Mouse (Mus musculus): ENCODE data around the gene Fbxo41. TPM values are rescaled to one million over a fixed set of nuclear protein-coding genes. Genes with fewer than 3 reads are reported as not detected.
A peak's percentile ranks its signal among the peaks of the same experiment; 100 is the strongest.

Gene Fbxo41
- polyA plus RNA-seq, 1 experiment from 2014 or later, result 5.5 TPM

DNA sequence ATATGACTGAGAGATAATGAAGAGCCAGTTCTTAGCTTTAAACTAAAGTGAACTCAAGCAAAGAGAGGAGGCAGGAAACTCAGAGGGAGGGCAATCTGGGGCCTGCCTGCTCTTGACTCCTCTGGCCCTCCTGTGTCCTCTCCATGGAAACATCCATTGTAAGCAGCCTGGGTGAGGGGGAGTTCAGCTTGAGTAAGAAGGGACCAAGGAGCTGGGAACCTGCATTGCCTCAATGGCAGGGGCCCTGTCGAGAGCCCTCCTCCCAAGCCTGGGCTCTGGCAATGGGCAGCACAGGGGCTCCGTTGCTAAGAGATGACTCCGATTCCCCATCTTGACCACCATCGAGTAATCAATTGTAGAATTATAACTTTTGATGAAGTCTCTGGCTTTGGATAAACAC, 14.3 kb downstream of the Fbxo41 start:
- 27% methylated on average over 4 of the region's 4 CpGs for WGBS
- Histone ChIP-seq H3K27ac (no peak overlapping the region), H3K4me3 (no peak overlapping the region), H3K36me3 (peaks cover 3% of the 10 kb centered on the region; the same call in 1 of the 2 replicates), H3K9ac (no peak overlapping the region), H3K4me1 (replicated peaks) (peaks cover 19% of the 10 kb centered on the region), H3K27me3 (peaks cover 42% of the 10 kb centered on the region), H3K4me2 (no peak overlapping the region), H3K9me3 (no peaks in the 10 kb centered on the region)
- ATAC-seq (ENCODE audit: low FRiP score), result no peak

DNA sequence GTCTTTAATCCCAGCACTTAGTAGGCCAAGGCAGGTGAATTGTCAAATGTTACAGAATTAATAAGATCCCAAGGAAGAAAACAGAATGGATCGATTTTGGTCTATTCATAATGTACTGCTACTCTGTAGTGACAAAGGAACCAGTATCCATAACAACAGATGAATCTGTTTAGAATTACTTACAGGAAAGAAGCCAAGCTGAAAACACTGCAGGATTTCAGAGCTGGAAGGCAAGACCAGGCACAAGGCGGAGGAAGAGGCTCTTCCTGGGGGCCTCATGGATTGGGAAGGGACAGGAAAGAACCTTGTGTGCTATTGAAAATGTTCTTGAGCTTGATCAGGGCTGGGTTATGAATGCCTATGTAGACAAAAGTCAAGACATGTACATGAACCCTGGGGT, 17.1 kb downstream of the Fbxo41 start:
- peaks cover 61% of the 10 kb centered on the region for H3K27me3 ChIP-seq
- no peak overlapping the region for H3K4me3 ChIP-seq
- peaks cover 19% of the 10 kb centered on the region for H3K4me1 ChIP-seq (replicated peaks)
- H3K27ac ChIP-seq, result no peak overlapping the region
- H3K9me3 ChIP-seq, result no peaks in the 10 kb centered on the region
- 73% methylated on average over 2 of the region's 2 CpGs for WGBS
- H3K9ac ChIP-seq, result no peak overlapping the region
- no peak for ATAC-seq (ENCODE audit: low FRiP score)
- H3K36me3 ChIP-seq, result peaks cover 7% of the 10 kb centered on the region; the same call in 1 of the 2 replicates
- no peak overlapping the region for H3K4me2 ChIP-seq

GRCm38 (mm10) chr6:85483843-85484721, 18.7 kb downstream of the Fbxo41 start:
- Histone ChIP-seq H3K27ac (no peak overlapping the region), H3K4me1 (replicated peaks) (peaks cover 23% of the 10 kb centered on the region), H3K27me3 (peaks cover 71% of the 10 kb centered on the region), H3K9me3 (no peaks in the 10 kb centered on the region), H3K4me3 (peak overlapping the region; percentile 41), H3K4me2 (peak overlapping the region; percentile 57), H3K36me3 (peaks cover 18% of the 10 kb centered on the region), H3K9ac (peak overlapping the region; percentile 63)
- 4% methylated on average over 87 of the region's 92 CpGs for WGBS
- 0 out of 2 replicates have a peak, but pooled peaks have one; percentile 41 for ATAC-seq (ENCODE audit: low FRiP score)

DNA sequence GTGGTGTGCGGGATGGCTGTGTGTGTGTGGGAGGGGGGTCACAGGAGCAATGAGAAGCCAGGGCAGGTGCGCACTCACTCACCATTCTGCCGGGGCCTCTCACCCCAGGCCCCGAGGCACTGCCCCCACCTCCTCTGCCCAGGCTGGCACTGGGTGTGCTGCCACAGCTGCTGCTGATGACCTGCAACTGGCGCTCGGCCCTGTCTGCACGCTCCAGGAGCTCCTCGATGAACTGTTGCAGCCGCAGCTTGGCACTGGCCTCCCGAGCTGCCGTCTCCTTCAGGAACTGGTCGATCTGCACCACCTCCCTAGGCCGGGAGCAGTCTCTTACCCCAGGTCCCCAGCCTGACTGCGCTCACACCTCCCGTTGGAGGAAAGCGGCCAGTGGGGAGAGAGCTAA, 22.1 kb downstream of the Fbxo41 start:
- 59% methylated on average over 16 of the region's 16 CpGs for WGBS
- Histone ChIP-seq H3K9ac (0 out of 2 replicates have a peak overlapping the region, but pooled peaks have one; percentile 39), H3K27me3 (peaks cover 67% of the 10 kb centered on the region), H3K36me3 (peaks cover 30% of the 10 kb centered on the region), H3K9me3 (no peaks in the 10 kb centered on the region), H3K27ac (no peak overlapping the region), H3K4me2 (no peak overlapping the region), H3K4me1 (replicated peaks) (peaks cover 17% of the 10 kb centered on the region), H3K4me3 (no peak overlapping the region)
- 0 out of 2 replicates have a peak, but pooled peaks have one; percentile 17 for ATAC-seq (ENCODE audit: low FRiP score)

DNA sequence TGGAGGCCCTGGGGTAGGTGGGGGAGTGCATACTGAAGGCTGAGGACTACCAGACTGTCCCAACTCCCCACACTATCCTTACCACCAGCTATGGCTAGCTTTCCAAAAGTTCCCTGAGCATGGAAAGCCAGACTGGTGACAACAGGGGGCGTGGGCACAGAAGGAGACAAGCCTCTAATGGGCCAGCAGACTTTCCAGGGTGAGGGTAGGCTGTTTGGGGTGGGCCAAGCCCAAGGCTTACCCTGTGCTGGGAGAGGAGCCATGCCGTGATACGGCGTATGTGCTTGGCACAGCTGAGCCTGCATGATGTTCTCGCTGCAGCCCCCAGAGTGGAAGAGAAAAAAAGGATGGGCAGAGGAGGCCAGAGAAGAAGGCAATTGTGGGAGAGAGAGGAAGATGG, 22.8 kb downstream of the Fbxo41 start:
- Histone ChIP-seq H3K9ac (no peak overlapping the region), H3K27ac (no peak overlapping the region), H3K27me3 (peaks cover 60% of the 10 kb centered on the region), H3K9me3 (no peaks in the 10 kb centered on the region), H3K4me3 (no peak overlapping the region), H3K36me3 (peaks cover 35% of the 10 kb centered on the region), H3K4me1 (replicated peaks) (peaks cover 17% of the 10 kb centered on the region), H3K4me2 (no peak overlapping the region)
- WGBS, result 82% methylated on average over 5 of the region's 5 CpGs
- ATAC-seq (ENCODE audit: low FRiP score), result no peak

DNA sequence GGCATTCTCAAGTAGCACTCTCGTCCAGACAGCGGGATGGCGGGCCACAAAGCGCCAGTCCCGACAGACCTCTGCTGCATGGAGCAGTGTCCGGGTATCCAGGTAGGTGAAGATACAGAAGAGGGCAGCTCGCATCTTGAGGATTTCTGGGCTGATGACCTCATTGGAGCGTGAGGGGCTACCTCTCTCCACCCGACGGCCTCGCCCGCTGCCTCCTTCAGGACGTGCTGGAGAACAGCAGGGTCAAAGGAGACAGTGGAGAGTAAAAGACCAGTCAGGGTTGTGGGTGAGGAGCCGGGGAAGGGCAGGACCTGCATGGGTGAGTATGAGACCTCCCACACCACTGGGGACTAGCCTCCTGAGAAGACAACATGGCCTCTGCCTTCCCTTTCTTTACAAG, 24.4 kb downstream of the Fbxo41 start:
- no peak for ATAC-seq (ENCODE audit: low FRiP score)
- H3K36me3 ChIP-seq, result peaks cover 48% of the 10 kb centered on the region
- no peak overlapping the region for H3K9ac ChIP-seq
- peaks cover 44% of the 10 kb centered on the region for H3K27me3 ChIP-seq
- 42% methylated on average over 14 of the region's 14 CpGs for WGBS
- no peaks in the 10 kb centered on the region for H3K9me3 ChIP-seq
- no peak overlapping the region for H3K4me2 ChIP-seq
- H3K27ac ChIP-seq, result no peak overlapping the region
- 0 out of 2 replicates have a peak, but pooled peaks cover 4% of the 10 kb centered on the region for H3K4me1 ChIP-seq (replicated peaks)
- H3K4me3 ChIP-seq, result no peak overlapping the region

- no peaks in the 10 kb centered on the region for H3K9me3 ChIP-seq
- WGBS, result 39% methylated on average over 10 of the region's 10 CpGs
- ATAC-seq (ENCODE audit: low FRiP score), result no peak
Observed at GRCm38 (mm10) chr6:85477366-85477917, 25.4 kb downstream of the Fbxo41 start.

GRCm38 (mm10) chr6:85475581-85475980, 27.2 kb downstream of the Fbxo41 start:
- Histone ChIP-seq H3K36me3 (peaks cover 71% of the 10 kb centered on the region), H3K4me2 (no peak overlapping the region), H3K9ac (no peak overlapping the region), H3K27me3 (peaks cover 29% of the 10 kb centered on the region), H3K9me3 (no peaks in the 10 kb centered on the region), H3K4me3 (no peak overlapping the region), H3K4me1 (replicated peaks) (0 out of 2 replicates have a peak, but pooled peaks cover 4% of the 10 kb centered on the region), H3K27ac (no peak overlapping the region)
- WGBS, result 91% methylated on average over 3 of the region's 3 CpGs
- no peak for ATAC-seq (ENCODE audit: low FRiP score)

More at GRCm38 (mm10) chr6:85477366-85477917, 25.4 kb downstream of the Fbxo41 start:
- H3K27ac ChIP-seq, result no peak overlapping the region
- 0 out of 2 replicates have a peak, but pooled peaks cover 4% of the 10 kb centered on the region for H3K4me1 ChIP-seq (replicated peaks)
- no peak overlapping the region for H3K9ac ChIP-seq
- H3K4me3 ChIP-seq, result no peak overlapping the region
- H3K4me2 ChIP-seq, result no peak overlapping the region
- H3K36me3 ChIP-seq, result peaks cover 57% of the 10 kb centered on the region
- peaks cover 38% of the 10 kb centered on the region for H3K27me3 ChIP-seq

DNA sequence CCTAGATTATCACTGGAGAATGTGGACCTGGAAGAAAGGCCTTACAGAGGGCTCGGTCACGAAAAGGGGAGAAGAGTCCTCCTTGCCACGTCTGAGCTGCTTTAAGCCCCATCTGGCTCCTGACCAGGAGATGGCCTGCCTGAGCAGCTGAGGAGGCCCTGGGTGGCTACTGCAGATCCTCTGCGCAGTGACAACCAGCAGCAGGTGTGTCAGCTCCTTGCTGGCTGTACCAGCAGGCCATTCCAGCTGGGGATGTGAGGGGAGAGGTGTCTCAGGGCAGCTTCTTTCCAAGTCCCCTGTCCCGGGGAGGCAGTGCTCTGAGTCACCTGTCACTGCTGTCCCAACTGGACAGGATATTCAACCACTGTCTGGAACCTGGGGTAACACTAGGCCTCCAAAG, 30.3 kb downstream of the Fbxo41 start:
- no peak overlapping the region for H3K9ac ChIP-seq
- H3K4me3 ChIP-seq, result no peak overlapping the region
- no peaks in the 10 kb centered on the region for H3K4me1 ChIP-seq (replicated peaks)
- no peak for ATAC-seq (ENCODE audit: low FRiP score)
- WGBS, result 56% methylated on average over 5 of the region's 5 CpGs
- H3K27me3 ChIP-seq, result peaks cover 6% of the 10 kb centered on the region; the same call in 1 of the 2 replicates
- H3K9me3 ChIP-seq, result no peaks in the 10 kb centered on the region
- peaks cover 81% of the 10 kb centered on the region for H3K36me3 ChIP-seq
- H3K27ac ChIP-seq, result no peak overlapping the region
- H3K4me2 ChIP-seq, result no peak overlapping the region

DNA sequence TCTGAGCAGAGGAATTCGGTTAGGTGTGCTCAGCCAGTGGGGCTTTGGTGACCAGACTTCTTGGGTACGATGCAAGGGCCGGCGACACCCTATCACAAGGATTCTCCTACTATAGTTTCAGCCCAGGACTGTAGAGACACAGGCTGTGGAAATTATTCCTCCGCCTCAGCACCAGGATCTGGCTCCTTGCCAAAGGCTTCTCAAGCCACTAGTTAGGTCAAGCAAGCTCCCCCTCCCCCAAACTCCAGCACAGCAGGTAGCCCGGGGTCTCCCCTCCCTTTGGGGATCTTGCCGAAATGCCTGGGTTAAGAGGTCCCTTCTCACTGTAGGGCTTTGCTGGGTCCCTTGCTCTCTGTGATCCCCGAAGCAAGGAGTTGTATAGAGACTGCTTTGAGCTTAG, 30.8 kb downstream of the Fbxo41 start:
- no peaks in the 10 kb centered on the region for H3K9me3 ChIP-seq
- H3K4me3 ChIP-seq, result no peak overlapping the region
- no peak overlapping the region for H3K4me2 ChIP-seq
- ATAC-seq (ENCODE audit: low FRiP score), result no peak
- no peak overlapping the region for H3K27ac ChIP-seq
- peaks cover 83% of the 10 kb centered on the region for H3K36me3 ChIP-seq
- H3K4me1 ChIP-seq (replicated peaks), result no peaks in the 10 kb centered on the region
- H3K27me3 ChIP-seq, result 0 out of 2 replicates have a peak, but pooled peaks cover 4% of the 10 kb centered on the region
- 59% methylated on average over 8 of the region's 8 CpGs for WGBS
- H3K9ac ChIP-seq, result no peak overlapping the region

DNA sequence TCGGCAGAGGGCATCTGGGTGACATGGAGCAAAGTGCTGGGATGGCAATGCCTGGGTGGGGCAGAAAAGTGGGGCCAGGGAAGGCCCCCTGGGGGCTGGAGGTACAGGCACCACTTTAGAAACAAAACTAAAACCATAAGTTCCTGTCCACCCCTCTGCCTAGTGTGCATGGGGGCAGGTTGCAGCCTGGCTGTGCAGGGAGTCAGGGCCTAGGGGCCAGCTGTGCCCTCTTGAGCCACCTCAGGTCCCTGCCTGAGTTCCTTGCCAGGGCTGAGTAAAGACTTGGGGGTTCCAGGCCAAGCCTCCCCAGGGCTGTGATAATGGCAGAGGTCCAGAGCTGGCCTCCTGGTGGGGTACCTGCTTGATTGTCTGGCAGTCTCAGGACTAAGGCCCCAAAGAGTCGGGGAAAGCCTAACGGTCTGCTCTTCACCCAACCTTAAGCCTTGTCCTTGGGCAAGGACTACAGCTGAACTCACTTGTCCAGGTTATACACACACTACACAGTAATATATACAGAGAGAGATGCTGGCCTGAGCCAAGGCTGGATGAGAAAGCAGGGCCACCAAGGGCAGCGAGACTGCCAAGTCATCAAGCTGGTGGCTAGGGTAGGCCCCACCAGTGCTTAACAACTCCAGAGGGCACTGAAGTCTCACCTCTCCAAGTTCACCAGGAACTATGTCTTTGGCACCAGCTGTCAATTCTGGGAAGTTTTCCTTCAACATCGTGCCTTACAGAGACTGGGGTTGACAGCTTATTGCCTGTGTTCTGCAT, 32.9 kb downstream of the Fbxo41 start:
- Histone ChIP-seq H3K4me3 (no peak overlapping the region), H3K27ac (no peak overlapping the region), H3K9me3 (no peaks in the 10 kb centered on the region), H3K27me3 (0 out of 2 replicates have a peak, but pooled peaks cover 4% of the 10 kb centered on the region), H3K36me3 (peaks cover 98% of the 10 kb centered on the region), H3K9ac (no peak overlapping the region), H3K4me2 (no peak overlapping the region), H3K4me1 (replicated peaks) (no peaks in the 10 kb centered on the region)
- 0 out of 2 replicates have a peak, but pooled peaks have one; percentile 40 for ATAC-seq (ENCODE audit: low FRiP score)
- WGBS, result 80% methylated on average over 5 of the region's 5 CpGs

DNA sequence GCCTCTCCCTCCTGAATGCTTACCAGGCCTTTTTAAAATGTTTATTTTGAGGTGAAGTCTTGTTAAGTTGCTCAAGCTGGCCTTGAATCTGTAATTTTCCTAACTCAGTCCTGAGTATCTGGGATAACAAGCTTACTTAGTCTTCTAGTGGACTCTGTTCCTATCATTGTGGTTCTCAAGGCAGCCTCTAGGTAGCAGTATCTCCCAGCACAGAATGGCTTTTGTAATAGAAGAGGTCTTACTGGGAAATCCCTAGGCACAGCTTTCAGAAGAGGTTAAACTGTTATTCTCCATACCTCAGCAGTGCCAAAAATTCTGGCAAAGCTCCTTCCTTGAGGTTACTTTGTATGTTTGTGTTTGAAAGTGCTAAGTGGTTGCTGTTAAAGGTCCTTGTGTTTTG, 37.4 kb downstream of the Fbxo41 start:
- Histone ChIP-seq H3K36me3 (peaks cover 99% of the 10 kb centered on the region), H3K4me3 (no peak overlapping the region), H3K9ac (no peak overlapping the region), H3K27me3 (no peaks in the 10 kb centered on the region), H3K4me2 (no peak overlapping the region), H3K9me3 (no peaks in the 10 kb centered on the region), H3K4me1 (replicated peaks) (no peaks in the 10 kb centered on the region), H3K27ac (no peak overlapping the region)
- no peak for ATAC-seq (ENCODE audit: low FRiP score)
